Mouse (Mus musculus): ENCODE measurements around the gene Trak1. TPM values are rescaled to one million over a fixed set of nuclear protein-coding genes. Genes with fewer than 3 reads are reported as not detected.

The Trak1 gene
- polyA plus RNA-seq, 1 experiment from 2014 or later = 11.6 TPM

- 83% methylated on average over 9 of the region's 9 CpGs for WGBS
- H3K27ac ChIP-seq = no peak overlapping the region
- no peaks in the 10 kb centered on the region for H3K36me3 ChIP-seq (ENCODE audit: insufficient read depth, low read length)
- H3K4me2 ChIP-seq (ENCODE audit: low read length) = no peak overlapping the region
- no peak for ATAC-seq (replicated peaks; ENCODE audit: low FRiP score, low read depth)
- H3K9me3 ChIP-seq (replicated peaks; ENCODE audit: low read length) = no peaks in the 10 kb centered on the region
- no peak overlapping the region for H3K9ac ChIP-seq (ENCODE audit: low read depth, low read length)
- no peak for TF ChIP-seq CTCF (IDR thresholded peaks at IDR 0.05; ENCODE audit: low read depth)
- no peaks in the 10 kb centered on the region for H3K4me1 ChIP-seq (replicated peaks; ENCODE audit: insufficient read depth, low read length)
- H3K4me3 ChIP-seq (replicated peaks; ENCODE audit: low read depth, low read length) = no peak overlapping the region
- H3K27me3 ChIP-seq (ENCODE audit: insufficient read depth, low read length) = no peaks in the 10 kb centered on the region
- DNase-seq (ENCODE audit: low spot score) = no peak
Observed at GRCm38 (mm10) chr9:121257106-121257505, 40.2 kb upstream of the Trak1 start.

GRCm38 (mm10) chr9:121265307-121265706 is 32.0 kb upstream of the Trak1 start:
- no peaks in the 10 kb centered on the region for H3K4me1 ChIP-seq (replicated peaks; ENCODE audit: insufficient read depth, low read length)
- no peak overlapping the region for H3K4me2 ChIP-seq (ENCODE audit: low read length)
- no peaks in the 10 kb centered on the region for H3K36me3 ChIP-seq (ENCODE audit: insufficient read depth, low read length)
- H3K4me3 ChIP-seq (replicated peaks; ENCODE audit: low read depth, low read length) = no peak overlapping the region
- H3K9me3 ChIP-seq (replicated peaks; ENCODE audit: low read length) = no peaks in the 10 kb centered on the region
- ATAC-seq (replicated peaks; ENCODE audit: low FRiP score, low read depth) = no peak
- no peak for DNase-seq (ENCODE audit: low spot score)
- TF ChIP-seq CTCF (IDR thresholded peaks at IDR 0.05; ENCODE audit: low read depth) = no peak
- WGBS = 66% methylated on average over 10 of the region's 10 CpGs
- no peak overlapping the region for H3K27ac ChIP-seq
- H3K27me3 ChIP-seq (ENCODE audit: insufficient read depth, low read length) = no peaks in the 10 kb centered on the region
- no peak overlapping the region for H3K9ac ChIP-seq (ENCODE audit: low read depth, low read length)

- Histone ChIP-seq H3K36me3 (ENCODE audit: insufficient read depth, low read length) (no peaks in the 10 kb centered on the region), H3K9me3 (replicated peaks; ENCODE audit: low read length) (no peaks in the 10 kb centered on the region), H3K4me1 (replicated peaks; ENCODE audit: insufficient read depth, low read length) (no peaks in the 10 kb centered on the region), H3K27ac (no peak overlapping the region), H3K9ac (ENCODE audit: low read depth, low read length) (no peak overlapping the region), H3K4me2 (ENCODE audit: low read length) (no peak overlapping the region), H3K27me3 (ENCODE audit: insufficient read depth, low read length) (no peaks in the 10 kb centered on the region), H3K4me3 (replicated peaks; ENCODE audit: low read depth, low read length) (no peak overlapping the region)
- TF ChIP-seq CTCF (IDR thresholded peaks at IDR 0.05; ENCODE audit: low read depth) = no peak
- DNase-seq (ENCODE audit: low spot score) = no peak
- ATAC-seq (replicated peaks; ENCODE audit: low FRiP score, low read depth) = no peak
- 97% methylated on average over 1 of the region's 1 CpGs for WGBS
Observed at GRCm38 (mm10) chr9:121271149-121271548, 26.2 kb upstream of the Trak1 start.

- H3K9ac ChIP-seq (ENCODE audit: low read depth, low read length) = no peak overlapping the region
- 51% methylated on average over 4 of the region's 4 CpGs for WGBS
- ATAC-seq (replicated peaks; ENCODE audit: low FRiP score, low read depth) (no peak), DNase-seq (ENCODE audit: low spot score) (no peak)
- no peak overlapping the region for H3K4me2 ChIP-seq (ENCODE audit: low read length)
- TF ChIP-seq CTCF (IDR thresholded peaks at IDR 0.05; ENCODE audit: low read depth) = no peak
- H3K4me3 ChIP-seq (replicated peaks; ENCODE audit: low read depth, low read length) = no peak overlapping the region
- H3K27me3 ChIP-seq (ENCODE audit: insufficient read depth, low read length) = no peaks in the 10 kb centered on the region
- no peaks in the 10 kb centered on the region for H3K4me1 ChIP-seq (replicated peaks; ENCODE audit: insufficient read depth, low read length)
- no peaks in the 10 kb centered on the region for H3K9me3 ChIP-seq (replicated peaks; ENCODE audit: low read length)
- no peaks in the 10 kb centered on the region for H3K36me3 ChIP-seq (ENCODE audit: insufficient read depth, low read length)
- H3K27ac ChIP-seq = no peak overlapping the region
Observed at GRCm38 (mm10) chr9:121271561-121271960, 25.7 kb upstream of the Trak1 start.

GRCm38 (mm10) chr9:121276745-121277117 is 20.6 kb upstream of the Trak1 start:
- no peaks in the 10 kb centered on the region for H3K9me3 ChIP-seq (replicated peaks; ENCODE audit: low read length)
- peak overlapping the region; percentile 47 for H3K9ac ChIP-seq (ENCODE audit: low read depth, low read length)
- H3K4me3 ChIP-seq (replicated peaks; ENCODE audit: low read depth, low read length) = peak overlapping the region; percentile 58
- no peak for DNase-seq (ENCODE audit: low spot score)
- no peaks in the 10 kb centered on the region for H3K27me3 ChIP-seq (ENCODE audit: insufficient read depth, low read length)
- ATAC-seq (replicated peaks; ENCODE audit: low FRiP score, low read depth) = no peak
- TF ChIP-seq CTCF (IDR thresholded peaks at IDR 0.05; ENCODE audit: low read depth) = no peak
- 10% methylated on average over 15 of the region's 15 CpGs for WGBS
- peak overlapping the region; percentile 85 for H3K4me2 ChIP-seq (ENCODE audit: low read length)
- H3K36me3 ChIP-seq (ENCODE audit: insufficient read depth, low read length) = no peaks in the 10 kb centered on the region
- no peak overlapping the region for H3K27ac ChIP-seq
- H3K4me1 ChIP-seq (replicated peaks; ENCODE audit: insufficient read depth, low read length) = no peaks in the 10 kb centered on the region

- Histone ChIP-seq H3K4me1 (replicated peaks; ENCODE audit: insufficient read depth, low read length) (no peaks in the 10 kb centered on the region), H3K36me3 (ENCODE audit: insufficient read depth, low read length) (no peaks in the 10 kb centered on the region), H3K4me3 (replicated peaks; ENCODE audit: low read depth, low read length) (peak within 1 kb of the TSS; percentile 58), H3K4me2 (ENCODE audit: low read length) (peak within 1 kb of the TSS; percentile 85), H3K9ac (ENCODE audit: low read depth, low read length) (peak within 1 kb of the TSS; percentile 47), H3K27ac (peak within 1 kb of the TSS; percentile 74), H3K27me3 (ENCODE audit: insufficient read depth, low read length) (no peaks in the 10 kb centered on the region), H3K9me3 (replicated peaks; ENCODE audit: low read length) (no peaks in the 10 kb centered on the region)
- DNase-seq (ENCODE audit: low spot score) (peak; percentile 98), ATAC-seq (replicated peaks; ENCODE audit: low FRiP score, low read depth) (peak; percentile 98)
- under 1% methylated on average over 59 of the region's 59 CpGs for WGBS
- TF ChIP-seq CTCF (IDR thresholded peaks at IDR 0.05; ENCODE audit: low read depth) = no peak
Observed at GRCm38 (mm10) chr9:121277118-121278060, 19.9 kb upstream of the Trak1 start, which contains the start of gene Ulk4. Gene Ulk4, minus strand, starts transcription at chr9:121277197.
